Mouse (Mus musculus) spleen, adult 2 months (tissue): ENCODE results near the gene Tapbpl.

ENCODE experiments used
- CTCF ChIP-seq: fragments of 200-500 bp; IDR thresholded peaks from 2 replicates; pipeline ENCODE4 v1.5.1; 2011; ENCODE audit warnings: mild to moderate bottlenecking, inconsistent platforms; ENCODE audit not compliant: insufficient read depth, insufficient read length, insufficient replicate concordance; ENCODE audit errors: extremely low read depth
- POLR2A ChIP-seq: fragments of 200-500 bp; IDR thresholded peaks from 2 replicates; pipeline ENCODE4 v1.6.1; 2011; ENCODE audit warnings: low read depth, low read length, inconsistent platforms

GRCm38 (mm10) chr6:125192841-125193240 is 38.8 kb downstream of the Tapbpl start:
- TF ChIP-seq CTCF (no peak), POLR2A (no peak)
